Mouse (Mus musculus): ENCODE measurements around the gene Hpd.
A peak's percentile ranks its signal among the peaks of the same experiment; 100 is the strongest.

Gene Hpd

DNA sequence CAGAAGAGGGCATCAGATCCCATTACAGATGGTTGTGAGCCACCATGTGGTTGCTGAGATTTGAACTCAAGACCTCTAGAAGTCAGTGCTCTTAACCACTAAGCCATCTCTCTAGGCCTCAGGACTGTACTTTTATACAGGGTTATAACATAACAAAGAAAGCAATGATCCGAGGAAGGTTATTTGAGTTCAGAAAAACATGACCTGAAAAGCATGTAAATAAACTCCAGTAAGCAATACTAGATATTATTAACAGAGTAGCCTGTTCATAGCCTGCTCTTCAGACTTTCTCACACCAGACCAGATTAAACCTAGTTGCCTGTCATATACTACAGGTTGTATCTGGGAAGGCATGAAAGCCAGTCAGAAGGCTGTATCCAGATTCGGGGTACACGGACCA is 4.8 kb upstream of the Hpd start:
- DNase-seq (ENCODE audit: low spot score) = no peak

DNA sequence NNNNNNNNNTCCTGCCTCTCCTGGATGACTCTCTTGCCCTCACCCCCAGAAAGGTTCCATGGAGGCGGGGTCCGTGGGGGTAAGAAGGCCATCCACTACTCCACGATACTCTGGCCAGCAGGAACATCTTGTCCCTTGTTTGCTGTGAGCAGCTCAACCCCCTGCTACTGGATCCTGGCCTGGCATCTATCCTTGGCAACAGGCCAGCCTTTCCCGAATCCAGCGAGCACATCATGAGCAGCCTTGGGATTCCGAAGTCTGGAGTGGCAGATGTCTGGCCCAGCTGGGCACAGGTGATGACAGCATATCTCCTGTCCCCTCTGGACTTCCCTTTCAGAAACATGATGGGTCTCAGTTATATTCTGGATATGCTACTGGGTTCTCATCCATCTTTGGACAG is 3.4 kb upstream of the Hpd start:
- DNase-seq (ENCODE audit: low spot score) = no peak

DNA sequence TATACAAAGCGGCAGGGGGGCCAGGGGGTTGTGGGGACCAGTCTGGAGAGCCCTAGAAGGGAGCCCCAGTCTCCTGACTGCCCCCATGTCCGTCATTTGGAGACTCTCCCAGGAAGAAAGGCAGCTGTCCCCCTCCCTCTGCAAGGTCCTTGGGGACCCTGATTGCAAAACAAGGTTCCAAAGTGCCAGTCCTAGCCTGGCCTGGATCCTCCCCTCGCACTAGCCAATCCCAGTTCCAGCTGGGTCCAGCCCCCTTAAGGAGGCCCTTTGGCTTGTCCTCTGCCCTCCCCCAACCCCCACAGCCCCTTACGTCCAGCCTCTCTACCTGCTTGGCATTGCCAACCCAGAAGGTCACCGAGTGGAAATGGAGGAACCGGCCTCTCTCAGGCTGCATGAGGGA is 991 bp downstream of the Hpd start:
- DNase-seq (ENCODE audit: low spot score) = no peak

DNA sequence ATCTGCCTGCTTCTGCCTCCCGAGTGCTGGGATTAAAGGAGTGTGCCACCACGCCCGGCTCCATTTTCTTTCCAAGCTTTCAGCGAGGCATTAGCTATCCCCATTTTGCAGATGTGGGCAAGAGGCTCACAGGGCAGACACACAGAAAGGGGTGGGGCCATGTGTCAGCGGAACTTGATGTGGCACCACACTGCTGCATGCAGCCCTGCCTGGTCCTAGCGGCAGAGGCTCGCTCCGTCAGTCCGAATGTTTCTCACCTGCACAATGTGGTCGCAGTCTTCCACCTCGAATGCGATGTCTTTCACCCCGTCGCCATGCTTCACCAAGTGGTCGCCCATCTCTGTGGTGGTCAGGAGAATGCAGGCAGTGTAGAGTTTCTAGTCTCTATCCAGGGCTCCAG is 2.1 kb downstream of the Hpd start:
- DNase-seq (ENCODE audit: low spot score) = no peak

DNA sequence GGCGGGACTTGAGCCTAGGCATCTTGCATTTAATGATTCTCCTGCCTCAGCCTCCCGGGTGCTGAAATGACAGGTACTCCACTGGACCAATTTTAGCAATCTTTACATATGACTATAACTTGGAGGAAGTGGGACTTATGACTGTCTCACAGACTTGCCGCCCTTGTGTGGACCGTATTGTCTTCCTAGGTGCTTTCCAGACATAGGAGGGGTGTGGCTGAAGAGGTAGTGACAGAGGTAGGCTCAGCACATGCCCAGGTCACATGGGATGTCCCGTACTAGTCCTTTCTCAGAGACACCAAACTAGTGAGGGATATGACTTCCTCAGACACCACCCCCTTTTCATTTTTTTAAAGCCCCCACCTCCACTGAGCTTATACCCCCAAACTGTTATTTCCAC is 3.7 kb downstream of the Hpd start:
- no peak for DNase-seq (ENCODE audit: low spot score)

DNA sequence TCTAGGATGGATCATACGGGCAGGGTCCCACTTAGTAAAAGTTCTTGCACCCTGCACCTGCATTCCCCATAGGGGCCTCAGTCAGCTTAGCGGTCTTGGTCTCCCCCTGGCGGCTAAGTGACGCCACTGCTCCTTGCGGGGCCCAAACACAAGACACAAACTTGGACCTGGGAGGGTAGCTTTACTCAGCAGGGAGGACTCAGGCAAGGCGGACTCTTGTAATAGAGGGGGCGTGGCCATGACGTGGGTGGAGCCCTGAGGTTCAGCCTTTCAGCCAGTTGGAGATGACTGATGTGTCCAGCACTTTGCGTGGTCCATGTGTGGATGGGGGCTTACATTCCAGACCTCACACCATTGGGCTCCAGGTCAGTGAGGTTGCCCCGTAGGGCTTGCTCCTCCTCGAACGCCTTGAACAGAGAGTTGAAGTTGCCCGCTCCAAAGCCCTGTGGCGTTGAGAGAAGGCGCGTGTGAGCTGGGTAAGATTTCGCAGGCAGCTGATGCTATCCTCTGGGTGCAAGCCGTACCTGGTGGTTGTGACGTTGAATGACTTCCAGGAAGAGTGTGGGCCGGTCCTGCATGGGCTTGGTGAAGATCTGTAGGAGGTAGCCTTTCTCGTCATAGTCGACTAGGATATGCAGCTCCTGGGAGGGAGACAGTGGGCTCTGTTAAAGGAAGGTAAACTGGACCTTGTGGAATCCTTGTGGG is 10.7 kb downstream of the Hpd start:
- peak; percentile 55 for DNase-seq (ENCODE audit: low spot score)

DNA sequence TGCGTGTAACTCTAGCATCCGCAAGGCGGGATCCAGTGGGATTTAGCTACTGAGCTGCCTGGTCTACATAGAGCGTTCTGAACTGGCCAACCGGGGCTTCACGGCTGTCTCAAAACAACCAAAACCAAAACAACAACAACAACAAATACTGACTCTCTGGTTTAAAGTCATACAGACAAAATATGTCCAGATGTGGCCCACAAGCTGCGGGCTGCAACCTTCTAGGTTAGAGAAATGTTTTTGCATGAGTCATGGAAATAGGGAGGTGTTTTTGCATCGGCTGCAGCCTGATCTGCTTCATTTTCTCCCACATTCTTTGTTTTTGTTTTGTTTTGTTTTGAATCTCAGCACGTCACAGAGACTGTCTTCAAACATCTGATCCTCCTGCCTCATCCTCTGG is 12.2 kb downstream of the Hpd start:
- no peak for DNase-seq (ENCODE audit: low spot score)

DNA sequence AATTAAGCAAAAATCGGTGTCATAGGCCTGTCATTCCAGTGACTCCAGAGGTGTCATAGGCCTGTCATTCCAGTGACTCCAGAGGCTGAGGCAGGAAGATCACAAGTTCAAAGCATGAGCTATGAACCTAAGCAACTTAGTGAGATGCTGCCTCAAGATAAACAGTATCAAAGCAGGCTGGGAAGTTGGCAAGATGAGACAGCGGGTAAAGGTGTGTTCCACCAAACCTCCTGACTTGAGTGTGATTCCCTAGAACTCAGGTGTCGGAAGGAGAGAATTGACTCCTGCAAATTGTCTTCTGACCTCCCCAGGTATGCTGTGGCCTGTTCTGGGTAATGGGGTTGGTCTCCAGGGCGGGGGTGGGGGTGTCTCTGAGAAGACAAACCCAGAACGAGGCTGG is 13.2 kb downstream of the Hpd start, which contains the start of gene Psmd9:
TSS of gene Psmd9 (plus strand) at position 130 of the 400 bp plus-strand sequence.
- DNase-seq (ENCODE audit: low spot score) = no peak

DNA sequence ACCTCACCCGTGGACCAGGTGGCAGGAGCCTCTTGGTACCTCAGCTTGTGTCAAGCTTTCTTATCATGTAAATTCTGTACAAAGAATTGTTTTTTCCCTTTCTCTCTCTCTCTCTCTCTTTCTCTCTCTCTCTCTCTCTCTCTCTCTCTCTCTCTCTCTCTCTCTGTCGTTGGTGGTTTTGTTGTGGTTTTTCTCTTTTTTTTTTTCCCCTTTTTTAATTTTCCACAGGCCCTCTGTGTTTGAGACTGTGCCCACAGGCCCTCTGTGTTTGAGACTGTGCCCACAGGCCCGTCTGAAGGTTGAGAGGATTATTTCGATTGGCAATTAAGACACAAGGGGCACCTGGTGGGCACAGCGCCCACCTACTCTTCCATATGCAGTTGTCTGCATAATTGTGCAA is 14.9 kb downstream of the Hpd start:
- no peak for DNase-seq (ENCODE audit: low spot score)

DNA sequence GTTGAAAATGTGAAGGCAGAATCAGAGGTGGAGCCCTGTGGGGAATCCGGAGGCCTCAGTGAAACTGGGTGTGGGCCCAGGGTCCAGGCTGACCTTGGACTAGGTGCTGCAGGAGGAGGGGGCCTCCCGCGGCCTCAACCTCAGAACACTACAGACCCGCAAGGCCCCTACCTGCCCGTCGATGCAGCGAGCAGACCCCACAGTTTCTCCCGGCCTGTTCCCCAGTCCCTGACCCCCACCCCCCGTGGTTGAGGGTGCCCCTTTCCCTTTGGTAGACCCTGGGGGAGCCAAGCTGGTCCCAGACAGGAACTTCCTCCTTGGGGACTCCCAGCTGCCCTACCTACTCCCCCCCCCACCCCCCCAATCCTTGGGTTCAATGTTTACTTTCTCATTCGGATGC is 16.1 kb downstream of the Hpd start:
- no peak for DNase-seq (ENCODE audit: low spot score)

DNA sequence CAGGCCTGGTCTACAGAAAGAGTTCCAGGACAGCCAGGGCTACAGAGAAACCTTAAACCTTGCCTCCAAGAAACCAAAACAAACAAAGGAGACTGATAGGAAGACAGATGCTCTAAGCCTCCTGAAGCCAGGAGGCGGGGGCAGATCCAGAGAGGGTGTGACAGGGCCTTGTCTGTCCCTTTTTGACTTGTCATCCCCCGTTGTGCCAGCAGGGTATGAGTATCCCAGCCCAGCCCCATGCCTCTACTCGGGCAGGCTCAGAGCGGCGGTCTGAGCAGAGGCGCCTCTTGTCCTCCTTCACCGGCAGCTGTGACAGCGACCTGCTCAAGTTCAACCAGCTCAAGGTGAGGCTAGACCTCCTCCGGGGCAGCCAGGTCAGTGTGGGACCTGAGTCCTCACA is 19.6 kb downstream of the Hpd start:
- no peak for DNase-seq (ENCODE audit: low spot score)

DNA sequence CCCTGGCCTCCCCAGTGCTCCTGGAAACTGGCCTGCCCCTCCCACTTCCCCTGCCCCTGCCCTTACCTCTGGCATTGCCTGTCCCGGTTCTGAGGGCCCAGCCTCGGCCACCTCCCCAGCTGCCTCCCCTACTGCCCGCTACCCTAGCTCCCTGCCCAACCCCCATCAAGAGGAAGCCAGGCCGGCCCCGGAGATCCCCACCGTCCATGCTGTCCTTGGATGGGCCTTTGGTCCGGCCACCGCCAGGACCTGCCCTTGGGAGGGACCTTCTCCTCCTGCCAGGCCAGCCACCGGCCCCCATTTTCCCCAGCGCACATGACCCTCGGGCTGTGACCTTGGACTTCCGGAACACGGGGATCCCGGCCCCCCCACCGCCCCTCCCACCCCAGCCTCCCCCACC is 22.2 kb downstream of the Hpd start:
- no peak for DNase-seq (ENCODE audit: low spot score)

DNA sequence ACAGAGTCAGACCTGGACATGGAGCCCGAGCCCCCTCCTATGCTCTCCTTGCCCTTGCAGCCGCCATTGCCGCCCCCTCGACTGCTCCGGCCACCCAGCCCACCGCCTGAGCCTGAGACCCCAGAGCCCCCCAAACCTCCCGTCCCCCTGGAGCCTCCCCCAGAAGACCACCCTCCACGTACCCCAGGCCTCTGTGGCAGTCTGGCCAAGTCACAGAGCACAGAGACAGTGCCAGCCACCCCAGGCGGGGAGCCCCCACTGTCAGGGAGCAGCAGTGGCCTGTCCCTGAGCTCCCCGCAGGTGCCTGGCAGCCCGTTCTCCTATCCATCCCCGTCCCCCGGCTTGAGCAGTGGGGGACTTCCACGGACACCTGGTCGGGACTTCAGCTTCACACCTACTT is 22.7 kb downstream of the Hpd start:
- DNase-seq (ENCODE audit: low spot score) = no peak

DNA sequence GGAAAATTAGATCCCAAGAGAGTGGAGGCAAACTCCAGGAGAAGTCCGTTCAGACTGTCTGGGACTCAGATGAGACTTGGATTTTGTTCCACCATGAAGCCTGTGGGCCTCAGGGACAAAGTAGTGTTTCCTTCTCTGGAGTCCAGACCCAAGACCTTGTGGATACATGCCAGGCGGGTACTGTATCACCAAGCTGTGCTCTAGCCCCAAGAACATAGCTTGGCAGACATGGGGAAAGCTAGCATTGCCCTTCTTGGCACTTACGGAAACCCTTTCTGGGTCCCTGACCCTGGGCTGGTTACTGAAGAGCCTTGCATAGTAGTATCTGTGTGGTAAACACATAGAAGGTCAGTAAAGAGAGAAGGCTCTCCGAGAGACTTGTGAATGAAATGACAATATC is 23.1 kb downstream of the Hpd start:
- DNase-seq (ENCODE audit: low spot score) = no peak

DNA sequence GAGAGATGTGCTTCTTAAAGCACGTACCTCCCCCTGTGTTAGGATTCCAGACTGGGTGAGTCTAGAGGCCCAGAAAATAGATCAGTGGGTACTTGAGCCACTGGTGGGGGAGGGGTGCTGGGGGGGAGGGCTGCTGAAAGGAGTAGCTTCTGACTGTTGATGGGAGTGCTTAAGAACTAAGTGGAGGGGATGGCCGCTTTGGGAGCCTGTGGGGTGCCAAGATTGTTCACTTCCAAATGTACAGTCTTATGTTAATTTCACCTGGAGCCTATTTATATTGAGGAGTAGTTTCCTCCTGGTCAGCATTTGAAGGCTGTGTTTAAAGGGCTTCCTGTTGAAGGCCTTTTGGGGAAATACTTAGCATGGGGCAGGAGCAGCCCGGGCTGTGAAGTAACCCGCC is 24.6 kb downstream of the Hpd start:
- no peak for DNase-seq (ENCODE audit: low spot score)

DNA sequence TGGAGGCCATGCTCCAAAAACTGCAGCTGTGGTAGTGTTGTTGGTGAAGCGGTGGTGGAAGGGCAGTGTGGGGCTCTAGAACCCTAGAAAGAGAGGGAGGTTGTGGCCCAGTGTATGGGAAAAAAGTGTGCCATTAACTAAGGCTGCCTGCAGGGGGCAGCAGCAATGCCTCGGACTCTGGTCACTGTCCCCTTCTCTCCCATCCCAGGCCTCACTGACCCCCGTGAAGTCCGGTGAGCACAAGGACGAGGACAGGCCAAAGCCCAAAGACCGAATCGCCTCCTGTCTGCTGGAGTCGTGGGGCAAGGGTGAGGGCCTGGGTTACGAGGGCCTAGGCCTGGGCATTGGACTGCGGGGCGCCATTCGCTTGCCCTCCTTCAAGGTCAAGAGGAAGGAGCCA is 25.8 kb downstream of the Hpd start:
- no peak for DNase-seq (ENCODE audit: low spot score)

DNA sequence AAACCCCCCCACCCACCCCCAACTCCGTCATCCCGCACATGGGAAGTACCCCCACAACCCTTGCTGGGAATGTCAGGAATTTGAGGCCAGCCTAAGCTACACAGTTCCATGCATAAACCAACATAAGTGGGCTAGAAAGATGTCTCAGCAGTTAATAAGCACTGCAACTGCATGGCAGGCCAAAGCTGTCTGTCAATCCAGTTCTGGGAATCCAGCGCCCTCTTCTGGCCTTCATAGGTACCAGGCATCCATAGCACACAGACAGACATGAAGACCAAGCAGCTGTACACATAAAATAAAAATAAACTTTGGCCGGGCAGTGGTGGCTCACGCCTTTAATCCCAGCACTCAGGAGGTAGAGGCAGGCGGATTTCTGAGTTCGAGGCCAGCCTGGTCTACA is 27.1 kb downstream of the Hpd start:
- no peak for DNase-seq (ENCODE audit: low spot score)

DNA sequence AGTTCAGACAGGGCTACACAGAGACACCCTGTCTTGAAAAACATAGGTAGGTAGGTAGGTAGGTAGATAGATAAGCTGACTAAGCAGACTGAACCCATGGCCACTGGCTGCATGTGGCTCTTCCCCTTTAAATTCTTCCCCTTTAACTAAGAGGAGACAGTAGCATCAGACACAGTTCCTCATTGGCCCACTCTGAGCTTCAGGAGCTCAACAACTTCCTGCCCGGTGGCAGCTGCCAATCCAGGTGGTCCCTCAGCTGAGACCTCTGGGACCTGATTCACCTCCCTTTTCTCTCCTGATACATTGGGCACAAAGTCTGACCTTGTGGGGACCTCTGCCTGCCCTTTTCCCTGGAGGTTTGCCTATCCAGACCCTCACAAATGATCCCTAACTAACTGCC is 29.6 kb downstream of the Hpd start:
- DNase-seq (ENCODE audit: low spot score) = no peak

DNA sequence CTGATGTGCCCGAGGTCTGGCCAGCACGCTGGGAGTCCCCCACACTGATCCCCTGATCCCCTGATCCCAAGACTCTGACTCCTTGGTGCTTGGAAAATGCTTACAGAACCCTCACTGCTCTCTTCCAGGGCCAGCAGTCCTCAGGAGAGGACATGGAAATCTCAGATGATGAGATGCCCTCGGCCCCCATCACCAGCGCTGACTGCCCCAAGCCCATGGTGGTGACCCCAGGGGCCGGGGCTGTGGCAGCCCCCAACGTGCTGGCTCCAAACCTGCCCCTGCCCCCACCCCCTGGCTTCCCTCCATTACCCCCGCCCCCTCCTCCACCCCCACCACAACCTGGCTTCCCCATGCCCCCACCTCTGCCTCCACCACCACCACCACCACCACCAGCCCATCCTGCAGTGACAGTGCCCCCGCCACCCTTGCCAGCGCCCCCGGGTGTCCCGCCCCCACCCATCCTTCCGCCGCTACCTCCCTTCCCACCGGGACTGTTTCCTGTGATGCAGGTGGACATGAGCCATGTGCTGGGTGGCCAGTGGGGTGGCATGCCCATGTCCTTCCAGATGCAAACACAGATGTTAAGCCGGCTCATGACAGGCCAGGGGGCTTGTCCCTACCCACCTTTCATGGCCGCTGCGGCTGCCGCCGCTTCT is 30.7 kb downstream of the Hpd start:
- no peak for DNase-seq (ENCODE audit: low spot score)

DNA sequence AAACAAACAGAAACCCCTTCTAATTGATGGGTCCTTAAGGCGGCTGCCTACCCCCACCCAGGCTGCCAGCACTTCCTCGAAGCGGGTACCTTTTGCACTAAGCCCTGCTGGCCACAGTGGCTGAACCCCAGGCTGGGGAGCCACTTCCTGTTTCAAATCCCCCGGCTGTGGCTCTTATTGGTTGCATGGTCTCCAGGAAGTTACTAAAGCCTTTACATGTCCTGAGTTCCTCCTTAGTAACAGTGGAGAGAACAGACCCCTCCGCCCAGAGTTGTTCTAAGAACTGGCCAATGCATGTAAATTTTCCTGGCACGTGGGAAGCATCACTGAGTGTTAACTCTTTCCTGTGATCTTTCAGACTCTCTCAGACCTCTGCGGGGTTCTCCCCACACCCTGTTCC is 31.4 kb downstream of the Hpd start:
- no peak for DNase-seq (ENCODE audit: low spot score)

DNA sequence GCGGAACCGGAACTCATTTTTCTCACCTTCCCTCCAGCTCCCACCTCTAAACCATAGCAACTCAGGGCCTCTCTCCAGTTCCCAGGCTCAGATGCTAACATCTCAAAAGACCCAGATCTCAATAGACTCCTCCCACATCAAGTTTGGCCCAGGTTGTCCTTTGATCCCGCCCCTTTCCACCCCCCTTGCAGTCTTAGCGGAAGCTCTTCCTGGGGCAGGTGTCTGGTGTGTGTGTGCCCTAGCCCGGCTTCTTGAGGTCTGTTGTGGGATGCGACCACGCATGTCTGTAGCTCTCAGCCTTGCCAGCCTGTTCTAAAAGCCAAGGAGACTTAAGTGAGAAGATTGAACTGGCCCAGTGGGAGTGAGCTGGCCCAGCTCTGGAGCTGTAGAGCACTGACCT is 31.9 kb downstream of the Hpd start:
- no peak for DNase-seq (ENCODE audit: low spot score)

DNA sequence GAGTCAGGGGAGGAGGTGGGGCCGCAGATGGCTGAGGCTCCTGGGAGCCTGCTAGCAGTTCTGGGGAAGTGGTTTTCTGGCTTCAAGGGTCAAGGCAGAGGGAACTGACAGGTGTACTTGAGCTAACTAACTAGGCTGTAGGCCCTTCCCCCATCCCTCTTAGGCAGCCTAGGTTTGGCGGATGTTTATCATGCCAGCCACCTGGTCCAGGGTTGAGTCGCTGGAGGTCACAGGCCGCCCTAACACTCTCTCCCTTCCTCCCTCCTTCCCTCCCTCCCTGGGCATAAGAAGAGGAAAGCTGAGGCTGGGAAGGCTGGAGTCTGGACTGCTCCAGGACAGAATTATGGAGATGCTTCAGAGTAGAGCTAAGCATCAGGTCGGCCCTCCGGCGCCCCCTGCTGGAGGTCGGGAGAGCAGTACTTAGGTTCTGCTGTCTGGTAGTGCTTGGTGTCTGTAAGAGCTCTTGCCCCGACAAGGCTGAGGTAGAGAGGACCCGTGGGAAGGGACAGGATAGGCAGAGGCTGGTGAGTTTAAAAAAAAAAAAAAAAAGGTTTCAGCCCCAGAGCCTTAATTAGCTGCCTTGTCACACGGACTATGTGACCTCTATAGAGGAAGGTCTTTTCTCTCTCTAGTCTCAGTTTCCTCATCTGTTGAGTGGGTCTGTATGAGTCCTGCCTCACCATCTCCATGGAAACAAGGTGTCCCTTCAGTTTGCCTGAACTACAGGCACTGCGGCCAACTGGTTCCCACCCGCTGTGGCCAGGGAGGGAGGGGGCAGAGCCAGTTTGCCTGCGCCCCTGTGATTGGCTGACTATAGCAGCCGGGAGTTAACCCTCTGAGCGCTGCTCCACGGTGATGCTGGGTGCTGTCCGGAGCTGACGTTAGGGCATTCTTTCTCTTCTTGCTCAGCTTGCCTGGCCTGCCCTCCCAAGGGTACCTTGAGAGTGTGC is 32.8 kb downstream of the Hpd start:
- DNase-seq (ENCODE audit: low spot score) = peak; percentile 80

All from layer of hippocampus, adult 9-10 months (tissue).